Mouse (Mus musculus) G1E (cell line): ENCODE results near the gene Sycn. TPM values are rescaled to one million over a fixed set of nuclear protein-coding genes. Genes with fewer than 3 reads are reported as not detected.
"Not testable (repeated sequence)": the region's sequence is repeated elsewhere in the genome, so short reads cannot be mapped to it uniquely, and the experiment has no call there.

Experiments
- ATAC-seq: 2 replicates; pipeline ENCODE4 v1.8.0; 2016; ENCODE audit warnings: mild to moderate bottlenecking; ENCODE audit not compliant: insufficient number of reproducible peaks, poor library complexity, low FRiP score, severe bottlenecking; ENCODE audit errors: extremely low read depth
- DNase-seq: peaks from one replicate; pipeline ENCODE4 v3.0.0; 2012; ENCODE audit warnings: low spot score
- H3K27me3 ChIP-seq: 2 replicates; pipeline ENCODE4 v1.6.1; 2012; ENCODE audit warnings: mild to moderate bottlenecking, low read length, inconsistent platforms; ENCODE audit not compliant: insufficient read depth
- H3K36me3 ChIP-seq: replicated peaks from 2 replicates; pipeline ENCODE3; 2012; ENCODE audit warnings: mild to moderate bottlenecking, inconsistent platforms
- H3K4me1 ChIP-seq: 2 replicates; pipeline ENCODE4 v1.6.1; 2012; ENCODE audit warnings: low read depth, low read length, inconsistent platforms, mixed read lengths; ENCODE audit not compliant: insufficient read depth
- H3K4me3 ChIP-seq: 2 replicates; pipeline ENCODE4 v1.5.1; 2012; ENCODE audit warnings: low read depth, mild to moderate bottlenecking, inconsistent platforms, low read length, moderate library complexity, mixed read lengths
- H3K9me3 ChIP-seq: replicated peaks from 2 replicates; pipeline ENCODE4 v1.6.1; 2012; ENCODE audit warnings: inconsistent platforms
- CTCF ChIP-seq: IDR thresholded peaks from 2 replicates; pipeline ENCODE4 v1.5.1; 2012; ENCODE audit warnings: low read depth, low read length, inconsistent platforms, mixed read lengths
- GATA1 ChIP-seq: IDR thresholded peaks from 2 replicates; pipeline ENCODE4 v1.6.1; 2012; ENCODE audit warnings: borderline replicate concordance, low read length, inconsistent platforms, mixed read lengths
- GATA2 ChIP-seq: IDR thresholded peaks from 2 replicates; pipeline ENCODE4 v1.6.1; 2012; ENCODE audit warnings: low read depth, low read length, inconsistent platforms, borderline replicate concordance
- POLR2AphosphoS5 ChIP-seq: IDR thresholded peaks from 2 replicates; pipeline ENCODE4 v1.6.1; 2012; ENCODE audit warnings: low read depth, low read length, inconsistent platforms; ENCODE audit not compliant: insufficient replicate concordance
- TAL1 ChIP-seq: conservative IDR thresholded peaks from 2 replicates; pipeline ENCODE4 v1.6.1; 2012; ENCODE audit warnings: low read depth, low read length, inconsistent platforms, mixed read lengths
- polyA plus RNA-seq: library from polyadenylated mRNA; stranded (reverse); fragments of >175 nt; gene quantifications from 2 replicates; pipeline ENCODE4 v1.2.3, GENCODE M21; 2012
- total RNA-seq, 2 experiments: library from RNA; stranded (forward) in 1 of 2; stranded (reverse) in 1 of 2; fragments of 200-1000 nt in 1 of 2; fragments of >200 nt in 1 of 2; fragmentation: Nextera tagmentation in 1 of 2; gene quantifications; 2 replicates each; pipeline ENCODE4 v1.2.3; 2014 to 2017

Gene Sycn
- total RNA-seq (2014; fragmentation: Nextera tagmentation) (not detected in 2 replicates), total RNA-seq (2017) (not detected in 2 replicates), polyA plus RNA-seq (not detected in 2 replicates)

DNA sequence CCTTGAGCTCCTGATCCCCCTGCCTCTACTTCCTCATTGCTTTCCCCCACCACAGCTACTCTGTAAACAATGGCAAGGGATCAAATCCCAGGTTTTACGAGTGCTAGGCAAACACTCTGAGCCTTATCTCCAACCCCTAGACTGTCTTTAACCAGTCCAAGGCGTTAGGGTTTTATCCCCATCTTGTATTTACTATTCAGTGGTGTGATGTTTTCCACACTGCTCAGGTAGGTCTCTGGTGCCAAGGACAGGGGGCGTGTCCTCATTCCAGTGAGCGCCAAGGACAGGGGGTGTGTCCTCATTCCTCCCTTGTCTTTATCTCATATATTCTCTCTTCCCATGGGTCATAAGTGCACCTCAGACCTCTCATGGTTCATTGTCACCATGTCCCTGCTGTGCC, at the start of gene Sycn:
TSS of gene Sycn (plus strand) at position 360 of the 400 bp plus-strand sequence.
- Histone ChIP-seq H3K27me3 (peaks cover 11% of the 10 kb centered on the region; the same call in 1 of the 2 replicates), H3K4me3 (no peak within 1 kb of the TSS), H3K36me3 (no peaks in the 10 kb centered on the region), H3K4me1 (peaks cover 6% of the 10 kb centered on the region), H3K9me3 (peaks cover 34% of the 10 kb centered on the region)
- ATAC-seq (no peak), DNase-seq (no peak)
- no peak for TF ChIP-seq GATA1
- no peak for TF ChIP-seq TAL1
- TF ChIP-seq POLR2AphosphoS5 = no peak
- no peak for TF ChIP-seq GATA2
- TF ChIP-seq CTCF = no peak

DNA sequence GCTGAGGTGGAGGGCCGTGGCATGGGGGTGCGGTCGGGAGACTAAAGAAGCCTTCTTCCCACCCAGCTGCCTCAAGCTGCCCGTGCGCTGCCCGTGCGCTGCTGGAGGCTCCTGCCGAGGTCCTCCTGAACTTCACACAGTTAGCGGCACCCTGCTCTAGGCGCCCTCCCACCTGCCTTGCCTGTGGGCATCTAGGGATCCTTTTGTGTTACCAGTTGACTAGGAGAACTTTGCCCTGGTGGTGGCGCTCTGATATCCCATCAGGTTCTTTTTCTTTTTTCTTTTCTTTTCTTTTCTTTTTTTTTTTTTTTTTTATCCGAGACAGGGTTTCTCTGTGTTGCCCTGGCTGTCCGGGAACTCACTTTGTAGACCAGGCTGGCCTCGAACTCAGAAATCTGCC, 49.8 kb upstream of the Sycn start:
- no peak overlapping the region for H3K4me3 ChIP-seq
- no peak for DNase-seq
- no peaks in the 10 kb centered on the region for H3K9me3 ChIP-seq
- H3K27me3 ChIP-seq = peaks cover 27% of the 10 kb centered on the region
- no peaks in the 10 kb centered on the region for H3K4me1 ChIP-seq
- no peak for TF ChIP-seq GATA1
- TF ChIP-seq POLR2AphosphoS5 = no peak
- no peak for TF ChIP-seq TAL1
- TF ChIP-seq CTCF = no peak
- TF ChIP-seq GATA2 = no peak
- no peak for ATAC-seq
- H3K36me3 ChIP-seq = no peaks in the 10 kb centered on the region

DNA sequence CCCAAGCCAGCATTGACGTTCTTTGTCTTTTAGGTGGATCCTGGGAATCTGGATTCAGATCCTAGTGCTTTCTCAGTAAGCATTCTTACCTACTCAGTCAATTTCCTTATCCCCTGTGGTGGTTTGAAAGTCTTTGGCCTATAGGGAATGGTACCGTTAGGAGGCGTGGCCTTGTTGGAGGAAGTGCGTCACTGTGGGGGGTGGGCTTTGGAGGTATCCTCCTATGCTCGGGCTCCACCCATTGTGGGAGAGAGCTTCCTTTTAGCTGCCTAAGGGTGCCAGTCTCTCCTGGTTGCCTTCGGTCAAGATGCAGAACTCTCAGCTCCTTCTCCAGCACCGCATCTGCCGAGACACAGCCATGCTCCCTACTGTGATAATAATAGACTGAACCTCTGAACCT, 48.4 kb upstream of the Sycn start:
- ATAC-seq (no peak), DNase-seq (no peak)
- Histone ChIP-seq H3K36me3 (no peaks in the 10 kb centered on the region), H3K4me3 (no peak overlapping the region), H3K9me3 (no peaks in the 10 kb centered on the region), H3K4me1 (no peaks in the 10 kb centered on the region), H3K27me3 (peaks cover 22% of the 10 kb centered on the region)
- TF ChIP-seq POLR2AphosphoS5 (no peak), TAL1 (no peak), GATA1 (no peak), GATA2 (no peak), CTCF (no peak)

DNA sequence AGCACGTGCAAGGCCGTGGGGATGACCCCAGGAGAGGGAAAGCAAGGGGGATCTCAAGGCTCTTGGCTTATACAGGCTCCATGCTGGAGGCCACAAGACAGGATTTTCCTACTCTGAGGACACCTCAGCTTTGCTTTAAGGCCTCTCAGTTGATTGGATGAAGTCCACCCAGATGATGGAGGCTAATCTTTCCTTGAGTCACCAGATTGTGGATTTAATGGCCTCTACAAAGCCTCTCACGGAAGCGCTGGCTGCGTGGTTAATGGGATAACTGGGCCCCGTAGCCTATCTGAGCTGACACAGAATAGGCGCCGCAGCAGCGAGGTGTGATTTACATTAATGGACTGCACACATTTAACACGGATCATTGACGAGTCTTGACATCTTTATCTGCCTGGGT, 45.3 kb upstream of the Sycn start:
- TF ChIP-seq TAL1 (no peak), GATA1 (no peak), GATA2 (no peak), CTCF (no peak), POLR2AphosphoS5 (no peak)
- no peak overlapping the region for H3K4me3 ChIP-seq
- H3K4me1 ChIP-seq = no peaks in the 10 kb centered on the region
- H3K27me3 ChIP-seq = peaks cover 7% of the 10 kb centered on the region
- no peaks in the 10 kb centered on the region for H3K9me3 ChIP-seq
- H3K36me3 ChIP-seq = no peaks in the 10 kb centered on the region
- ATAC-seq = no peak
- no peak for DNase-seq

DNA sequence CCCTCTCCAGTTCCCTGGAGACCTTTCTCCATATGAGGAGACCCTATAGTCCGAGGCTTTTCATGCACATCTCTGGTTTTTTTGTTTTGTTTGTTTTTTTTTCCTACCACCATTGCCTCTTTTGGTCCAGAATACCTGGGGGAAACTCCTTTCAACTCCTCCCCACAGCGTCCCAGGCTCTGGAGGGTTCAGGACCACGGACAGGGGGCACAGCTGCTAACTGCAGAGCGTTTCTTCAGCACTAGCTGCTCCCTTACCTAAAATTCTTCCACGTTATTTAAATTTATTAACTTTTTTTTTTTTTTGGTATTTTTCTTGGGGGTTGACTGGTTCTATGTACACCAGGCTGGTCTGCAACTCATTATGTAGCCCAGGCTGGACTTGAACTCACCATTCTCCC, 35.1 kb upstream of the Sycn start:
- TF ChIP-seq GATA1 (no peak), TAL1 (no peak), POLR2AphosphoS5 (no peak)
- Histone ChIP-seq H3K27me3 (peaks cover under 1% of the 10 kb centered on the region; the same call in 1 of the 2 replicates), H3K36me3 (no peaks in the 10 kb centered on the region), H3K4me3 (no peak overlapping the region), H3K9me3 (no peaks in the 10 kb centered on the region), H3K4me1 (no peaks in the 10 kb centered on the region)
- no peak for DNase-seq
- no peak for ATAC-seq

DNA sequence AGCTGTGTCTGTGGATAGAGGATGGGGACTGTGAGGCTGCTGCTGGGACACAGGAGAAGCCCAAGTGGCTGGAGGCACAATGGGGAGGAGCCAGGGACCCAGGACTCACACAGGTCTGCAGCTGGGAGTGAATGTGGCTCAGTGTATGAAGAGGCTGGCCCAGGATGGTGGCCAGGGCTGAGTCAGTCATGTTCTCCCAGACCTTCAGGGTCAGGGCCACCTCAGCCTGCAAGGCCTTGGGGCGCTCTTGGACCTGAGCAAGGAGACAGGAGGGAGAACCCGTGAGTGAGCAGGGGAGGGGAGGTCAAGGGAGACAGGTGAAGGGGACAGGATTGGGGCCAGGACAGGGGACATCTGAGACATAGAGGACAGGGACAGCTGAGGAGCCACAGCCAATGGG, 31.6 kb upstream of the Sycn start:
- H3K9me3 ChIP-seq, H3K4me1 ChIP-seq, H3K4me3 ChIP-seq, H3K36me3 ChIP-seq, DNase-seq, H3K27me3 ChIP-seq, ATAC-seq: not testable (repeated sequence)

DNA sequence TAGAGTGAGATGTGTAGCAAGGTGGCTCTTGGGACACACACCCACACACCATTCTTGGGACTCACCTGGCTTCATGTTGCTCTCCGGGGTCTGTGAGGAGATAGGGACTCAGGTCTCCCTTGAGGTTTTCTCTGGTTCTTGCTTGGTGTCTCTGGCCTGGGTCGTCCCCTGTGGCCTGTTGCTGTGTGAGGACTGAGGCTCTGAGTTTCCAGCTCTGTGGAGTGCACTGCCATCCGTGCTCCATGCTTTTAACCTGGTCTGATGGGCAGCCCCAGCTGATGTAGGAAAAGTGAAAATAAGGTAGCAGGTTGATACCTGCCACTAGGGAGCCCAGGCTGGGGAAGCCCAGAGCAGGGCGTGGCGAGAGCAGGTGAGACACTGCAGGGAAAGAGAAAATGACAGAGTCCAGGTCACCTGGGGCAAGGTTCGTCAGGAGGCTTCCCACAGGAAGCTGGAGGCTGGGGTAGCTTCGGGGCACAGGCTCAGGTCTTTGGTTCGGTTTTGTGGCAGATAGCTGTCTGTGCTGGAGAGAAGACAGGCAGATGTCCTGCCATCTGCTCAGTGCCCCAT, 30.2 kb upstream of the Sycn start, which contains the start of gene Ifnl2:
TSS of gene Ifnl2 (minus strand) at position 51 of the 570 bp plus-strand sequence.
- H3K4me3 ChIP-seq, H3K27me3 ChIP-seq, H3K9me3 ChIP-seq, H3K36me3 ChIP-seq, H3K4me1 ChIP-seq, DNase-seq, ATAC-seq: not testable (repeated sequence)
